Mouse (Mus musculus) heart, postnatal 36 days (tissue): Measurements from ENCODE around the gene Dio1. TPM values are rescaled to one million over a fixed set of nuclear protein-coding genes. Genes with fewer than 3 reads are reported as not detected.

ENCODE experiments used
- DNase-seq, 2 experiments: peaks; one replicate each; pipeline ENCODE4 v3.0.0; 2021 to 2022
- intact Hi-C: fragments of 180-260 bp; cut with DNase I; formaldehyde crosslinking; loops from one replicate; pipeline ENCODE4 v1.15.1; 2025
- total RNA-seq, 2 experiments: library from RNA; stranded (reverse); gene quantifications; 2 replicates each; pipeline ENCODE4 v1.2.3; 2021

Dio1 gene
- not detected for total RNA-seq

DNA sequence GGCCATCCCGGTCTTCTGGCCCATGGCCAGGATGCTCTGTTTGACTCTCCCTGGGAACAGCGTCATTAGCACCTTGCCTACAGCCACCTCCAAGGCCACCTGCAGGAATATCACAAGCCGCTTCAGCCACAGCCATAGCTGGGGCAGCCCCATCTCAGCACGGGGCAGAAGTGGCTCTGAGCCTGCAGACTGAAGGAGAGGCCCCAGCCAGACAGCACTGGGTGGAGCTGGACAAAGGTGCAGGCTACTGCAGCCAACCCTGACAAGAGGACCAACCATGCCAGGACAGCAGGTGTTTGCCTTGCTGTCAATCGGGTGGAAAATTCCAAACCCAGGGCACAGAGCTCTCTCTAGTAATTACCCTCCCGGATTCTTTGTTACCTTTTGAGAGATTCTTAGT, at the start of gene Dio1:
TSS of gene Dio1 (minus strand) at position 204 of the 400 bp plus-strand sequence.
- intact Hi-C loops = no loop called here
- no peak for DNase-seq

DNA sequence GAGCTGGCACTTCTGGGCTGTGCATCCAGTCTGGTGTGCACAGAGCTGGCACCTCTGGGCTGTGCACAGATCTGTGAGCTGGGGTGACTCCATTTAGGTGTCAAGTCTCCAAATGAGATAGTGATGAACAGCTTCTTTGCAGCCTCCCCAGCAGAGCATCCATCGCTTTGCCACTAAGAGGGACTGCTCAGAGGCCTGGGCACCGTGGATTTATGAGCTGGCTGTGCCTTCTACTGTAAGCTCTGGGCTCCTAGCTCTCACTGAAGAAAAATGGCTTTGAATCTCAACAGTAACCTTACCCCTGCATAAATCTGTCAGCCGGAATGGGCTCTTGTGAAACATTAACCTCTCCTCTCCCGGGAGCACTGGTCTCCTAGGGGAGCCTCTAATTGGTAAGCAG, 47.6 kb upstream of the Dio1 start:
- intact Hi-C loops = no loop called here

DNA sequence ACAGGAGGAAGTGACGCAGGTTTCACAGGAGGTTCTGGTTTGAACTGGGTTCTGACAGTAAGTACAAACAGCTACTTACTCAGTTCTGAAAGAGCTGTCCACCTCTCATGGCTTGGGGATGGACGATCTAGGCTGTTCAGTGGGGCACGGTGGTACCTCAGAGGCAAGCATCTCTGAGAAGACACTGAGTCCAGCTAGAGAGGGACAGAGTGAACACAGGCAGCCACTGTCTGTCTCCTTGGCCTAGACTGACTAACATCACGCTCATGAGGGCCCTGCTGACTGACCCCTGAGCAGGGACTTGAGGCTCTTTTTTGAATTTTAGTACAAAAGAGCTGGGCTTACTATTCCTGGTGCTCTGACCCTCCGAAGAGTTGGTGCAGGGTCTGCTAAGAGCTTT, 47.2 kb upstream of the Dio1 start:
- no peak for DNase-seq
- intact Hi-C loops = no loop called here

More for the DNA sequence above, 47.6 kb upstream of the Dio1 start:
- DNase-seq = no peak

DNA sequence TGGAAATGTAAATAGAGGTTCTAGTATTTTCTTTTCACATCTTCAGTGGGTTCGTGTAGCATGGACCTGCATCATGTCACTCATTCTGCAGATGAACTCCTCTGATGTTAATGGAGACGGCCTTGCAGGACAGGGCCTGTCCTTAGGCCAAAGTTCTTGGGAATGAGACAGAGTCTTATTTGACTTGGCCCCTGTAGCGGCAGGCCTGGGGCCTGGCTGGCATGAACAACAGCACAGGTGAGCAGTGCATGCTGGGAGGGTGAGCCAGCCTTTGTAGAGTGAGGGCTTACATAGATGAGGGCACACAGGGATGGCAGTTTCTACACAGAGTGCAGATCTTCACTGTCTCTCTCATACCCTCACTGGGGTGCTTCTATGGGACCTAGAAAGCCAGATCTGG, 46.6 kb upstream of the Dio1 start:
- no peak for DNase-seq
- intact Hi-C loops = no loop called here

- intact Hi-C loops = no loop called here
- no peak for DNase-seq
Measured at GRCm38 (mm10) chr4:107351368-107351767, 44.4 kb upstream of the Dio1 start.

DNA sequence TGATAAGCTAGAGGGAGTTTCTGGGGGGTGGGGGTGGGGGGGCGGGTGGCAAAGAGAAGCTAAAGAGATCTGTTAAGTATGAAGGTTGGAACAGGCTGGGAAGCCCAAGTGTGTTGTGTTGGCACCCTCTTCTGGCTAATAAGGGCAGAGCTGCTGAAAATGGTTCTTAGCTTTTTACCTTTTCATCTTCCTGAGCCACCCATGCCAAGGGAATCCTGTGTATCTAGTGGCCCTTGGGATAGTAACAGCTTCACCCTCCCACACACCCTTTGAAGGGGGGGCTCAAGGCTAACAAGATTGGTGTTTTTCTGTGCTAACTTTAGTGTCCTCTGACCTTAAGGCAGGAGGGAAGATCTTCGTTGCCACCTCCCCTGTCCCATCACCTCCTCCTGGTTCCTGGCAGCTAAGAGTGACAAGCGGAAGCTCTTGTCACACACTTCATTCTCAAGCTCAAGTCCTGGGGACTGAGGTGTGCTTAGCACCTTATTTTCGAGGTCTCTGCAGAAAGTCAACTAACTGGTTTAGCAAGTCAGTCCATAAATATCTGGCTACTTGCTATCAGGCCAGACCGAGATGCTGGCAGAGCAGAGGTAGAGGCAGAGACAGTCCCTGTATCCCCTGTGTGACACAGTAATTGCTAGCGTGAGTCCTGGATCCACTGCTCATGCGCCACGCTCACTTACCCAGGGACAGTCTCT, 42.5 kb upstream of the Dio1 start:
- DNase-seq = peak in 1 of 2 experiments; percentile 6

DNA sequence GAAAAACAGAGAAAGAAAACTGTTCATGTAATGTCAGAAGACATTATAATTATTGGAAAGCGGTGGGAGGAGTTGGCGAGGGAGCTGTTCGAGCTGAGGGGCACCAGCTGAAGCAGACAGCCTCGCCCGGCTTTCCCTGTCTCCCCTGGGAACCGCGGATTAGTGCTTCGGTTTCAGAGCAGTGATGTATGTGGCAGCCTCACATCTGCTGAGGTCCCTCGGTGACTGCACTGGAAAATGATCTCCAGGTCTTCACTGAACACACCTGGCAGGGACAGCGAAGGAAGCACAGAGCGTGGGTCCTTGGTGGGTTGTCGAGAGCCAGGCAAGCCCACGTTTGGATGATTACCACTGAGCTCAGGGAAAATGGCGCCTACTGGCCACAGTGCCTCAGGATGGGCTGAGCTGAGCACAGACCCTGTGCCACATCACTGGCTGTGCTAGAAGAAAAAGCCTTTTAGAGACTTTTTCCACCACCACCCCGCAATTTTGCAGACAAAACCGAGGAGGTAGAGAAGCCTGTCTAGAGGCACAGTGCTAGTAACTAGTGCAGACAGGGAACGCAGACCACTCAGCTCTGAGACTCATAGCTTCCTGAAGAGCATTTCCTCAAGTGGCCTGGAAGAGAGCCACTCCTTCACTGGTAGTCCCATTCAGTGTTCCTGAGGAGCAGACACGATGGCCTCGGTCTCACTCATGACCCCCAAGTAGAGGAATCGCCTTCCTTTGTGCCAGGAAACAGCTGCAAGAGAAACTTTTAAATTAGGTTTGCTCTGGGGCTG, 41.8 kb upstream of the Dio1 start:
- DNase-seq = no peak
- intact Hi-C loops = loop anchor here (1.0 to 5.0 kb wide), 2 partner anchors 98 to 151 kb away; no protein-coding TSS in a partner anchor

More for the DNA sequence above, 42.5 kb upstream of the Dio1 start:
- intact Hi-C loops = loop anchor here (1.0 to 5.0 kb wide), 2 partner anchors 99 to 152 kb away; no protein-coding TSS in a partner anchor

GRCm38 (mm10) chr4:107347221-107347620, 40.3 kb upstream of the Dio1 start:
- intact Hi-C loops = loop anchor here (5.0 kb wide), 1 partner anchor 150 kb away; no protein-coding TSS in a partner anchor

DNA sequence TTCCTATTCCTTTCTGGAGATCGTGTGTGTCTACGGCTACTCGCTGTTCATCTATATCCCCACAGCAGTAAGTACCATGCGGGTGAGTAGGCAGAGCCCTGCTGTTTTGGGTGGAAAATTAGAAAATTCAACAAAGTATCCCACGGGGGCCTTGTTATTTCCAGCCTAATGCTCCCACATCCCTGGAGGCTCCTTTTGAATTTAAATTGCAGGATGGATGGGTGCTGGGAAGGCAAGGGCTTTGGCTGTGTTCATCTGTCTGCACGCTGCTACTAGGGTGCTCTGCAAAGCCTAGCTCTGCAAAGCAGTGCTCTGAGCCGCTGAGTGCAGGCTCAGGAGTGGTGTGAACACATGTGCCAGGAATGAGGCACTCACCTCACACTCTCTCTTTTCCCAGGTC, 37.6 kb upstream of the Dio1 start:
- intact Hi-C loops = loop anchor here (5.0 kb wide), 1 partner anchor 147 kb away; no protein-coding TSS in a partner anchor
- no peak for DNase-seq

More at GRCm38 (mm10) chr4:107347221-107347620, 40.3 kb upstream of the Dio1 start:
- DNase-seq = no peak

DNA sequence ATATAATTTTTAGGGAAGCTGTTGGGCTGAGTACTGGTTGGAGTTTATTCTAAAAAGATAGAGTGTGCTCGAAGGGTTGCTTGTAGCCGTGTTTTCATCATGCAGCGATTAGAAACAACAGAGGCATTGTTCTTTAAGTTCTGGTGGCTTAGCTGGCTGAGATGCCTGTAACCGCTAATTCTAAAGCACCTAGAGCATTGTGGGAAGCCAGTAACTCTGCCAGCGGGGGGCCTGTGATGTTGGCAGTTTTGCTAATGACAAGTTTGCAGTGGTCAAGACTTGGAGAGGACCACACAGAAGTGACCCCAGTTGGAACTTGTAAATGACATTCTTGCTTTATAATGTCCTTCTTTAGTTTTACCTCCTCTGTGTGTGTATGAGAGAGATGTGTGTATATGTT, 34.4 kb upstream of the Dio1 start:
- DNase-seq = no peak
- intact Hi-C loops = no loop called here

GRCm38 (mm10) chr4:107337455-107337854, 30.5 kb upstream of the Dio1 start:
- DNase-seq = no peak
- intact Hi-C loops = no loop called here

DNA sequence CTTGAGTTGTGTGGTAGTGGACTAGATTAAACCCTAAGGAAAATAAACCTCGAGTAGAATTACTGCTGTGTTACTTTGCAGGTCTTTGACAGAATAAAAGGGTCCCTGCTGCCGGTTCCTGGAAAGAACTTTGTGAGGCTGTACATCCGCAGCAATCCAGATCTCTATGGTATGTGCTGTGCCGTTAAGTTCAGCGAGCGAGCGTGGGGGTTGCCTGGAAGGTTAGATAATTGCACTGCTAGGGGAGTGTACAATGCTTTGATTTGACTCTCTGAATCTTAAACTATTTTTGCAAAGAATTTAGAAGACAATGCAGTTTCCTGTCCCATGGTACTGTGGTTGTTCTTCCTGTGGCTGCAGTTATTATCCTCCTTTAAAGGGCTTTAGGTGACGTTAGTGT, 29.4 kb upstream of the Dio1 start:
- no peak for DNase-seq
- intact Hi-C loops = no loop called here

GRCm38 (mm10) chr4:107333514-107333913, 26.5 kb upstream of the Dio1 start:
- DNase-seq = no peak
- intact Hi-C loops = no loop called here

GRCm38 (mm10) chr4:107328530-107328929, 21.6 kb upstream of the Dio1 start:
- intact Hi-C loops = no loop called here
- DNase-seq = no peak

GRCm38 (mm10) chr4:107323113-107323512, 16.1 kb upstream of the Dio1 start:
- intact Hi-C loops = no loop called here
- no peak for DNase-seq

- intact Hi-C loops = no loop called here
- DNase-seq = no peak
Measured at GRCm38 (mm10) chr4:107321041-107321440, 14.1 kb upstream of the Dio1 start.

DNA sequence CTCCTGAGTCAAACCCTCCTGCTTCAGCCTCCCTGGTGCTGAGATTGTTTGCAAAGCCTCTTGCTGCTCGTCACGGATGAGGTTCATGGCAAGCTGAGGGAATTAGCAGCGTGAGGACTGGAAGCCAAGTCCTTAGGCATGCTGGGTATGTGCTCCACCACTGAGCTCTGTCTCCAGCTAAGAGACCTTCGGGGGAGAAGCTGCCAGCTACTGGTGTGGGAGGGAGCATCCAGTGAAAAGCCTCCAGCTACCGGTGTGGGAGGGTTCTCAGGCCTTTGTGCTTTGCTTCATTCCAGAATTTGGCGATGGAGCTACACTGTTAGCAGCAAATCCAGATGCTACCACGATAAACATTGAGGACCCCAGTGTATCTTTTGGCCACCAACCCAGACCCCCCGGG, 11.7 kb upstream of the Dio1 start:
- intact Hi-C loops = no loop called here
- no peak for DNase-seq

GRCm38 (mm10) chr4:107314479-107314805, 7.5 kb upstream of the Dio1 start:
- DNase-seq = no peak
- intact Hi-C loops = loop anchor here (2.0 kb wide), 1 partner anchor 136 kb away; the partner anchor contains the start of genes Tceanc2 and Tmem59

- intact Hi-C loops = loop anchor here (2.0 kb wide), 2 partner anchors 61 to 135 kb away; partner anchors contain the start of genes Hspb11, Lrrc42, Tceanc2 and Tmem59
- peak; percentile 89 to 91 for DNase-seq
Measured at GRCm38 (mm10) chr4:107313690-107314478, 6.9 kb upstream of the Dio1 start, which contains the start of gene Yipf1. TSS of gene Yipf1 (plus strand) at chr4:107314363.

- intact Hi-C loops = no loop called here
- no peak for DNase-seq
Measured at GRCm38 (mm10) chr4:107303531-107303930, 3.4 kb downstream of the Dio1 start.

GRCm38 (mm10) chr4:107302832-107303231, 4.1 kb downstream of the Dio1 start:
- intact Hi-C loops = no loop called here
- DNase-seq = no peak
